Mouse (Mus musculus): ENCODE measurements around the gene Trap1a. TPM values are rescaled to one million over a fixed set of nuclear protein-coding genes. Genes with fewer than 3 reads are reported as not detected.

Trap1a gene
- total and polyA plus RNA-seq, 3 experiments, result not detected

GRCm38 (mm10) chrX:139366837-139367528, 33.5 kb downstream of the Trap1a start:
- H3K4me1 ChIP-seq (ENCODE audit: control insufficient read depth, insufficient read depth, low read length), result no peaks in the 10 kb centered on the region

GRCm38 (mm10) chrX:139367529-139367908, 34.0 kb downstream of the Trap1a start:
- no peaks in the 10 kb centered on the region for H3K4me1 ChIP-seq (ENCODE audit: control insufficient read depth, insufficient read depth, low read length)
- no peak overlapping the region for H3K4me3 ChIP-seq
- no peak for DNase-seq
- H3K79me2 ChIP-seq (replicated peaks; ENCODE audit: control insufficient read depth, insufficient read depth, low read length), result no peaks in the 10 kb centered on the region
- no peak for TF ChIP-seq CTCF (IDR thresholded peaks at IDR 0.05)
- TF ChIP-seq EP300 (IDR thresholded peaks at IDR 0.05; ENCODE audit: insufficient read depth, low read depth, low read length), result no peak
- H3K27ac ChIP-seq, result no peak overlapping the region
- H3K36me3 ChIP-seq (ENCODE audit: control insufficient read depth, insufficient read depth, low read length), result no peaks in the 10 kb centered on the region
- no peaks in the 10 kb centered on the region for H3K27me3 ChIP-seq (ENCODE audit: control insufficient read depth, insufficient read depth, low read length)
- intact Hi-C loops (cut with DNase I), result loop anchor here (5.0 kb wide), 1 partner anchor 150 kb away; no protein-coding TSS in a partner anchor
- no peak overlapping the region for H3K9ac ChIP-seq (ENCODE audit: low read depth, low read length)

More at GRCm38 (mm10) chrX:139366837-139367528, 33.5 kb downstream of the Trap1a start:
- no peaks in the 10 kb centered on the region for H3K36me3 ChIP-seq (ENCODE audit: control insufficient read depth, insufficient read depth, low read length)
- no peak overlapping the region for H3K27ac ChIP-seq
- TF ChIP-seq EP300 (IDR thresholded peaks at IDR 0.05; ENCODE audit: insufficient read depth, low read depth, low read length) (no peak), CTCF (IDR thresholded peaks at IDR 0.05) (peak; percentile 47)
- WGBS, result 62% methylated on average over 3 of the region's 3 CpGs
- no peaks in the 10 kb centered on the region for H3K79me2 ChIP-seq (replicated peaks; ENCODE audit: control insufficient read depth, insufficient read depth, low read length)
- H3K4me3 ChIP-seq, result no peak overlapping the region
- H3K27me3 ChIP-seq (ENCODE audit: control insufficient read depth, insufficient read depth, low read length), result no peaks in the 10 kb centered on the region
- no peak overlapping the region for H3K9ac ChIP-seq (ENCODE audit: low read depth, low read length)
- intact Hi-C loops (cut with DNase I), result loop anchor here (5.0 kb wide), 1 partner anchor 150 kb away; no protein-coding TSS in a partner anchor
- DNase-seq, result no peak

GRCm38 (mm10) chrX:139369122-139369521, 35.6 kb downstream of the Trap1a start:
- H3K27ac ChIP-seq, result no peak overlapping the region
- H3K27me3 ChIP-seq (ENCODE audit: control insufficient read depth, insufficient read depth, low read length), result no peaks in the 10 kb centered on the region
- no peaks in the 10 kb centered on the region for H3K4me1 ChIP-seq (ENCODE audit: control insufficient read depth, insufficient read depth, low read length)
- TF ChIP-seq CTCF (IDR thresholded peaks at IDR 0.05), result peak; percentile 51
- TF ChIP-seq EP300 (IDR thresholded peaks at IDR 0.05; ENCODE audit: insufficient read depth, low read depth, low read length), result no peak
- no peak for TF ChIP-seq POLR2A (IDR thresholded peaks at IDR 0.05; ENCODE audit: insufficient read depth, low read depth, low read length)
- no peaks in the 10 kb centered on the region for H3K36me3 ChIP-seq (ENCODE audit: control insufficient read depth, insufficient read depth, low read length)
- no peak for DNase-seq
- H3K4me3 ChIP-seq, result no peak overlapping the region
- intact Hi-C loops (cut with DNase I), result loop anchor here (5.0 kb wide), 1 partner anchor 152 kb away; no protein-coding TSS in a partner anchor
- H3K9ac ChIP-seq (ENCODE audit: low read depth, low read length), result no peak overlapping the region
- no peaks in the 10 kb centered on the region for H3K79me2 ChIP-seq (replicated peaks; ENCODE audit: control insufficient read depth, insufficient read depth, low read length)
- 46% methylated on average over 4 of the region's 4 CpGs for WGBS

GRCm38 (mm10) chrX:139372665-139373064, 39.2 kb downstream of the Trap1a start:
- no peaks in the 10 kb centered on the region for H3K27me3 ChIP-seq (ENCODE audit: control insufficient read depth, insufficient read depth, low read length)
- intact Hi-C loops (cut with DNase I), result no loop called here
- H3K9ac ChIP-seq (ENCODE audit: low read depth, low read length), result no peak overlapping the region
- no peaks in the 10 kb centered on the region for H3K36me3 ChIP-seq (ENCODE audit: control insufficient read depth, insufficient read depth, low read length)
- H3K79me2 ChIP-seq (replicated peaks; ENCODE audit: control insufficient read depth, insufficient read depth, low read length), result no peaks in the 10 kb centered on the region
- DNase-seq, result no peak
- TF ChIP-seq POLR2A (IDR thresholded peaks at IDR 0.05; ENCODE audit: insufficient read depth, low read depth, low read length), result no peak
- TF ChIP-seq CTCF (IDR thresholded peaks at IDR 0.05), result peak; percentile 65
- TF ChIP-seq EP300 (IDR thresholded peaks at IDR 0.05; ENCODE audit: insufficient read depth, low read depth, low read length), result no peak
- no peak overlapping the region for H3K27ac ChIP-seq
- no peak overlapping the region for H3K4me3 ChIP-seq
- H3K4me1 ChIP-seq (ENCODE audit: control insufficient read depth, insufficient read depth, low read length), result no peaks in the 10 kb centered on the region

Other genes starting within 250 kb of the Trap1a start
- not detected for gene Serpina7, start 248.4 kb upstream of the Trap1a start, total RNA-seq (2021)
- gene Serpina7, start 248.4 kb upstream of the Trap1a start, polyA plus RNA-seq (2012; rRNA removed), result not detected in 2 replicates
- gene 4930513O06Rik, start 247.4 kb upstream of the Trap1a start, total RNA-seq (2021), result not detected
- gene 4930513O06Rik, start 247.4 kb upstream of the Trap1a start, polyA plus RNA-seq (2012; rRNA removed), result not detected in 2 replicates
- not detected for gene 4933428M09Rik, start 154.5 kb upstream of the Trap1a start, total RNA-seq (2021)
- gene 4933428M09Rik, start 154.5 kb upstream of the Trap1a start, polyA plus RNA-seq (2012; rRNA removed), result not detected in 2 replicates
- 1 to 10 TPM; 2.2 to 2.9 TPM for gene Mum1l1, start 123.6 kb upstream of the Trap1a start, total RNA-seq (2021)
- gene Mum1l1, start 123.6 kb upstream of the Trap1a start, polyA plus RNA-seq (2012; rRNA removed), result 0.86 and 1.5 TPM in 2 replicates
- gene D330045A20Rik, start 146.7 kb downstream of the Trap1a start, total RNA-seq (2021), result under 1 TPM; 0.05 to 0.07 TPM
- 0.04 and 0.06 TPM in 2 replicates for gene D330045A20Rik, start 146.7 kb downstream of the Trap1a start, polyA plus RNA-seq (2012; rRNA removed)
- gene Rnf128, start 229.6 kb downstream of the Trap1a start, total RNA-seq (2021), result 10 to 100 TPM; 69.3 to 82.4 TPM
- 16.4 and 26.1 TPM in 2 replicates for gene Rnf128, start 229.6 kb downstream of the Trap1a start, polyA plus RNA-seq (2012; rRNA removed)